Mouse (Mus musculus) adrenal gland, postnatal 25 days (tissue): ENCODE results near the gene Mia. TPM values are rescaled to one million over a fixed set of nuclear protein-coding genes. Genes with fewer than 3 reads are reported as not detected.
A peak's percentile ranks its signal among the peaks of the same experiment; 100 is the strongest.

Experiments
- DNase-seq: peaks from one replicate; pipeline ENCODE4 v3.0.0; 2021; ENCODE audit warnings: mixed read lengths
- total RNA-seq: library from RNA; stranded (reverse); gene quantifications from 2 replicates; pipeline ENCODE4 v1.2.3, GENCODE M21; 2021

Gene Mia
- total RNA-seq, 1 experiment from 2014 or later = not detected

DNA sequence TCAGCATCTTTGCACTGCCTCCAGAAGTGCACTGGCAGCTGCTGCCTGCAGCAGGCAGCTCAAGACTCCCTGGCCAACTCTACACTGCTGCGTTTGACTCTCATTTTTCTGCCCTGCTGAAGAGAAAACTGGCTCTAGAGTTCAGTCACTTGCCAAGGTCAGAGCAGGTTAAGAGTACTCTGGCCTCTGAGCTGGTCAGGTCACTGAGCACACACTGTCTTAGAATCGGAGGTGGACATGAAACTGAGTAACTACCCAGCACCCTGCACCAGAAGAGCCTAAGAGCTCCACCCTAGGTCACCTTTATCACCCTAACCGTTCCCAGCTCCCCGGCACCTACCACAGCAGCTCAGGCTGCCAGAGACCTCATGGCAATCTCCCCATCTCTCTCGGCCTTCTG is 5.0 kb upstream of the Mia start:
- no peak for DNase-seq

DNA sequence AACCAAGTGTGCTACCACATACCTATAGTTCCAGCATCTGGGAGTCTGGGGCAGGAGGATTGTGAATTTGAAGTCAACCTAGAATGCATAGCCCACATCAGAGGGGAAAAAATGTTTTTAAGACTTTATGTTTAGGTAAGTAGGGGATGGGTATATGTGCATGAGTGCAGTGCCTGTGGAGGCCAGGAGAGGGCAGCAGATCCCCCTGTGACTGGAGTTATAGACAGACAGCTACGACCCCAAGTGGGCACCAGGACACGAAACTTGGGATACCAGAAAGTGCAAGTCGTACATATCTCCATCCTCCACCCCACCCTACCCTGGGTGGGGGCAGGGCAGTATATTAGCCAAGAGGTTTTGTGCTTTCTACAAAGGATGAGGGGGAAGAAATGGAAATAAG is 4.0 kb upstream of the Mia start:
- peak; percentile 48 for DNase-seq

DNA sequence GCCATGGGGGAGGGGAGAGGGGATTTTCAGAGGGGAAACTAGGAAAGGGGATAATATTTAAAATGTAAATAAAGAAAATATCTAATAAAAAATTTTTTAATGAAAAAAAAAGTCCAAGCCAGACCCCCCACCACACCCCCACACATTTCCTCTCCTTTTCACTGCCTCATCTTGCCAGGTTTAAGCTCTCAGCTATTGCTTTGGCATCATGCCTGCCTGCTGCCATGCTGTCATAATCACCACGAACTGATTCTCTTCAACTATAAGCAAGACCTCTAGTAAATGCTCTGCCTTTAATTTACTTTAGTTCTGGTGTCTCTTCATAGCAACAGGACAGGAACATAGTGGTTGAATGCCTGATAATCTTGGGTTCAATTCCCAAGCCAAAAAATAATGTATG is 1.5 kb upstream of the Mia start:
- no peak for DNase-seq

DNA sequence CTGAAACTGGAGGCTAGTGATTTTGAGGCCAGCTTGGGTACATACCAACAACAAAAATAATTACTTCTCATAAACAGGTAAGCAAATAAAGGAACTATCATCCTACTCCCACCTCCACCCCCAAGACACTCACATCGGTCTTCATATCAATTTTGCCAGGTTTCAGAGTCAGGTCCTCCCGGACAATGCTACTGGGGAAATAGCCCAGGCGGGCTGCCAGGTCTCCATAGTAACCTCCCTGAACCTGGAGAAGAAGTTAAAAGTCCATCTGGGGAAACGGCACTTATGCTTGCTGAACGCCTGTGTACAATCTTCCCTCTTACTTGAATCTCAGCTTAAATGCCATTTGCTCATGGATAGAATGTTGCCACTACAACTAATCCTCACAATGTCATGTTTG is 921 bp downstream of the Mia start:
- DNase-seq = peak; percentile 64

DNA sequence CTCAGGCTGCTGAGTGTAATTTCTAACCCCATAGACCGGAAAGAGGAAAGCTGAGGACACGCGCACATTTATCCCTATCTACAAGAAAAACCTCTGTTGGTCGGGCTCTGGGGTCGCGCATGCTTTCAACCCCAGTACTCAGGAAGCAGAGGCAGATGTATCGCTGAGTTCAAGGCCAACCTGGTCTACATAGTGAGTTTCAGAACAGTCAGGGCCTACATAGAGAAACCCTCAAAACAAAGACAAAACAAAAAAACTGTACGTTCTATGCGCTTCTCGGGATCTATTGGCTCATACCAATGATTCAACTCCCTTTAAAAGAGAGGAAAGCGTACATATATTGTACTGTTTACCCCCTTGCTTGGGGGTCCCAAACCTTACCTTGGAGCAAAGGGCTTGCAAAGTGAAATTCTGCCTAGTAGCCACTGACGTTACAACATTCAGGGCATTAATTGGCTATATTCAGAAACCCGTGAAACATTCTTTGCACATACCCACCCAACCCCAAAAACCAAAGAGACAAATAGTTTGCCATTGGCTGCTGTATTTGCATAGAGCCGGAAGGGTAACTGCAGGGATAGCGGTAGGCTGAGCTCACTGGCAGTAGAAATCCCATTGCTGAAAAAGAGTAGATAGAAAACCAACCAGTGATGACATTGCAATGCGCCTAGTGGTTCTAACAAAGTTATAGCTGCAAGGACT is 1.6 kb downstream of the Mia start:
- DNase-seq = no peak

DNA sequence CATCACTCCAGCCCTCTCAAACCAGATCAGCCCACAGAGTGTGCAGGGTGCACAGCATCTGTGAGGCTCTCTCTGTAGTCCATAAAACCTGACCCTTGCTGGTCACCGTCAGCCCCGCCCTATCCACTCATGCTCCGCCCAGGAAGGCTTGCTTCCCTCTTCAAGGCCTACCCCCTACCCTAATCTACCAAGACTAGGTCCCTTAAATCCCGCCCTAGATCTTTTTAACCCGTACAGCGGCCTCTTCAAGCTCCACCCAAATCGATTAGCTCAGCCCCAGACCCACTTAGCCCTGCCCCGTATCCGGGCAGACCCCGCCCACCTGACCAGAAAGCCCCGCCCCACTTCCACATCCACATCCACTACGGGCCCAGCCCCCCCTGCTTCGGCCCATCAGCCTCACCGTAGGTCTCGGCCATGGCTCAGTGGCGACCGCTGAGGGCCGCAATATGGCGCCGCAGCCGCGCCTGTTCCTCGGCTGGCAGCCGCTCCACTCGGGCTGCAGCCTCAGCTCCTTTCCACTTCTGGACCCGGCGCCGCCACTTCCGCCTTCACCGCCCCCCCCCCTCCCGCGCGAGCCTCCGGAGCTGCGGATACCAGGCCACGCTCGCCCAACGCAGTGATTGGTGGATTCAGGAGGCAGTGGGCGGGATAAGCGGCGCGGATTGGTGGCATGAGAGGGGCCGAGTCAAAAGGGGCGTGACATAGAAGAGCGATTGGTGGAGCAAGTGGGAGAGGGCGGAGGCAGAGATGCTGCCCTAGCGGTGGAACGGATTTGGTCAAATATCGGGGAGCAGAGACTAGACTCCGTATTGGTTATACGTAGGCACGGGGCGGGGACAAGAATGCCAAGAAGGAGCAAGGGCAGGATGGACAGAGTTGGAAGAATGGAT is 2.4 kb downstream of the Mia start, which contains the start of gene Rab4b:
Rab4b (minus strand) TSS at position 573 of the 893 bp plus-strand sequence.
- peak; percentile 98 for DNase-seq

DNA sequence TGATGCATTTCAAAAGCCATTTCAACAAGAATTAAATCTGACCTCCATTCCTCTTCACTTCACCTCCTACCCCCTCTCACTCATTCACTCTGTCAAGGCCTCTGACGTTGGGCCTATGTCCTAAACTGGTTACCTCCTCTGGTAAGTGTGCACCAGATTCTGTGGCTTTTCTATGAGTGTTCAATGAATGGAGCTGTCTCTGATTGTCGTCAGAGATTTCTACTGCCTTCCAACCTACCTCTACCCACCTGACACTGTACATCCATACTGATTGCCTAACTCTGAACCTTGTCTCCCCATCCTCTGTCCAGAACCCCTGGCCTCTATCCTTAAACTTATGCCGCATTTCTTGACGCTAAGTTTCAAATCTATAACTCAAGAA is 3.0 kb downstream of the Mia start:
- no peak for DNase-seq

DNA sequence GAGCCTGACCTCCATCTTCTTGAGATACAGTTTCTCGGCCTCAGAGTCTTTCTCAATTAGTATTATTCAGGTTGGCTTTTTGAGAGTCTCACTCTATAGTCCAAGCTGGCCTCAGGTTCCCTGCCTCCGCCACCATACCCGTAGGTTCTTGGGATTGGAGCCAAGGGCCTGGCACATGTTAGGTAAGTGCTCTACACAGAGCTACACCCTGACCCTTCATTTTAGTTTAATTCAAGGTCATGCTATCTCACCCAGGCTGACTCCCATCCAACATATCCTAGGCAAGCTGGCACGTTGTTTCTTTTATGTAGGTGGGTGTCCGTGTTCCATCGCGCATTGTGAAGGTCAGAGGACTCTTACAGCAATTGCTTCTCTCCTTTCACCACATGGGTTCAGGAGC is 6.1 kb downstream of the Mia start:
- DNase-seq = no peak

DNA sequence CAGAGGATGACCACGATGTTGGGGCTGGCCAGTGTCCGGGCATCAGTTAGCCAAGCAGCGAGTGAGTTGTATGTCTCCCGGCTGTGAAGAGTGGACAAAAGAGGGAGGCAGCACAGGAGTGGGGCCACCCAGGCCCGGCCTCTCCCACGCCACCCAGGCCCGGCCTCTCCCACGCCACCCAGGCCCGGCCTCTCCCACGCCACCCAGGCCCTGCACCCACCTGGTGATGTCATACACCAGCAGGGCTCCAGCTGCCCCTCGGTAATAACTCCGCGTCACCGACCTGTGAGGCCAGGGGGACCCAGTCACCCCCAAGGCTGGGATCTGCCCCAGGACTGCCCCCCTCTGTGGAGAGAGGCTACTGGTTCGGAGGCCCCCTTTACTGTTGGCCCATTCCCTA is 6.5 kb downstream of the Mia start:
- no peak for DNase-seq

DNA sequence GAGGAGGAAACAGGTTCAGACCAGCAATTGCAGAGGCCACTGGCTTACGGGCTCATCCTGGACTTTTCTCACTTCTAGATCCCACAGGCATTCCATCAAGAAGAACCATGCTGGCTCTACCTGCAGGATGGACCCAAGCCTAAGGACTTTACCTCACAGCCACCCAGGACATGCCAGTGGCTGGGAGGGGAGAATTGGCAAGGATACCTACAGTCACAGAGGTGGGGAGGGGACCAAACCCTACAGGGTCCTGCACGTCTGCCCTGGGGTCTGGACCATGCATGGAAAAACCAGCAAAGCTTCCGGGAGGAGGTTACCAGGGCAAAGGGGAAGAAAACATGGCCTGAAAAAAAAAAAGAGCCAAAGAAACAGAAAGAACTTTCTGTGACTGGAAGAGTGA is 10.0 kb downstream of the Mia start:
- DNase-seq = no peak

DNA sequence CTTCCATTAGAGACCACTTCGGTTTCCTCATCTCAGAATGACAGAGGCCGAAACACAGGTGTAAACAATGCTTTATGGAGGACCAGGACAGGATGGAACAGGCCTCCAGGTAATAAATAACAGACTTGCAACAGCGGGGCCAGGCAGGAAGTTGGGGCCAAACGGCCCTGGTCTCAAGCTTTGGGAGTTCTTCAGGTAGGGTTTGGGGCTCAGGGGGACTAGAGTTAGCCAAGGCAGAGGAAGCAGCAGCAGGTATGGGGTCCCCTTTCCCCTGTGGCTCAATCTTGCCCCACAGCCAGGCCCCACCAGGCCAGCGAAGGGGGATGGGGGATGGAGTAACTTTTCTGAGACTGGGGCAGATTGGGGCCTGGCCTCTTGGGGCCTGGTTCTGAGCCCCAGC is 12.6 kb downstream of the Mia start:
- no peak for DNase-seq

DNA sequence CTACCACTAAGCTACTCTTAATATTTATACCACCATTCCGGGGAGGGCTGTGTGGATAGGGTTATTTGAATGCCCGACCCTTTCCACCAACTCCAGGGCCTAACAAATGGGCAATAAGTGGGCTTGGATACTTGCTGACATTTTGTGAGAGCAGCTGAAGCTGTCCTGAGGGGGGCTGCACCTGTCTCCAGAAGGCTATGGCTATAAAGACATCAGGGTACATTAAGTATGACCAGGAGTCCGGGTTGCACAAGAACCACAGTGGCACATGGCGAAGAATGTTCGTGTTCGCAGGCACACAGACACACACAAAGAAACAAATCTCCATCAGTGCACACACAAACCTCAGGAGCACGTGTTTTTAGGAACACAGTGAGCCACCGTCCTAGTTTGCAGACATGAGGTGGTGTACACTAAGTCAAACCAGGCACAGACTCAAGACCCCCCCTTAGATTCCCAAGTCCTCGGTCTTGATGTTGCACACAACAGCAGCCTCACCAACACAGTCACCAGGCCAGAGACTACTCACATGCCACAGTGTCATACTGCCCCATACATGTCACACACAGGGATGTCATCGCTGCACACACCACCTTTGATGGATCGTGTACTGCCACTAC is 13.4 kb downstream of the Mia start:
- no peak for DNase-seq

DNA sequence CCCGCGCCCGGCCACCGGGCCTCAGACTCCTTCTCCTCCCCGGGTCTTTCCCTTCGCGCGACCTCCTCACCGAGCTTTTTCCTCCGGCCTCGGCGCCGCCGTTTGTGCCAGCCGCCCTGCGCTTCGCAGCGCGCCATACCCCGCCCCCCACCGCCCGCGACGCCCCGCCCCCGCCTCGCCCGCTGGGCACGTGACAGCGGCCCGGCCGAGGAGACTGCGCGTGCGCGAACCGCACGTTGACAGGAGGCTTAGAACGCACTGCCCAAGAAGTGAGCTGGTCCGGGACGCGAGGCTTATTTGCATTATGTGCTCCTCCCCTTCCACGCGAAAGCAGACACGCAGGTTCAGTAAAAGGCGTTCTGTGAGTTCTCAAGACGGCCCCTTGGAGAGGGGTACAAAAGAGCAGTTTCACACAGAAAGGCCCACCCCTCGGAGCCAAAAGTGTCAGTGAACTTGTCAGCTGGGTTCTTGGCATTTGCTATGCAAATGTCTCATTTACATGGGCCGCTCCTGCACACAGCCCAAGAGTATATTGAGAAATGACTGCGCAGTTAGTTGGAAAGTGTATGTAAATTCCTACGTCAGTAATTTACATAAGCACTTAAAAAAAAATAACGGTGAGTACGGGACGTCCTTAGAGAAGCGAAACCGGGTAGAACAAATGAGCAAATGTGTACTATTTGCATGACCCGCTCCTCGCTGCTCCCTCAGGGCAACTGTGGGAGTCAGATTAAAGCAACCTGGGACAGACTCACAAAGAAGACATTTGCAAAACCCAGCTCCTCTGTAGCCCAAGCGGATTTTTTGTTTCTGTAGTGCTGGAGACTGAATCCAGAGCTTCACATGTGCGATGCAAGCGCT is 14.1 kb downstream of the Mia start, which contains the start of gene Egln2:
Egln2 (minus strand) TSS at position 189 of the 861 bp plus-strand sequence.
- DNase-seq = peak; percentile 98

DNA sequence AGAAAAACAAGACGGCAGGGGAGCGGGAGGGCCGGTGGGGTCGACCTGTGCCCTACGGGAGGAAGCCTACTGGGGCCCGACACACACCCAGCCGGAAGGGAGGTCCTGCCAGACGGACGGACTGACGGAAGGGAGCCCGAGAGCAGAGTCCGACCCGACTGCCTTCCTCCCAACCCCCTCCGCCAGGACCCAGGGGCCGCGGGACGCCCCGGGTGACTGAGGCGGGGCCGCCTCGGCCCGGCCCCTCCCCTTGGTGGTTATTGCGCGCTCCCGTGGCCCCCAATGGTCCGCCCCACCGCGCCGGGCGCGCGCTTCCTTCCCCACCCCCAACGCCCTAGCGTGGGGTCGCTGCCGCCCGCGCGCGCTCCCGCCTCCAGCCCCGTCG is 14.7 kb downstream of the Mia start:
- DNase-seq = peak; percentile 94

DNA sequence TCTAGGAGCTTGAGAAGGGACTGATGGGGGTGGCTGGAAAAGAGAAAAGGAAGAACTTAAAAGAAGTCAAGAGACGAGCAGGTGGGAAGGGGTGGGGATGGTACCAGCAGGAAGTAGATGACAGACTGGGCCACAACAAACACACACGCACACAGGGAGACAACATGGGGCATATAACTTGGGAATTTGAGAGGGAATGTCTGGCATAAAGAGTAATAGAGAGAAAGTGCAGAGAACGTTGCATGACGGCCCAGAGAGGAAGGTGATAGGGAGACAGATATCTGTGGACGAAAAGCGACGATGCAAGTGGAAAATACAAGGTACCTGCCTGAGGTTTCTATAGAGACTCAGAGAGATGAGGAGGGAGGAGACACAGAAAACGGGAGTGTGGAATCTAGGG is 15.3 kb downstream of the Mia start:
- no peak for DNase-seq

DNA sequence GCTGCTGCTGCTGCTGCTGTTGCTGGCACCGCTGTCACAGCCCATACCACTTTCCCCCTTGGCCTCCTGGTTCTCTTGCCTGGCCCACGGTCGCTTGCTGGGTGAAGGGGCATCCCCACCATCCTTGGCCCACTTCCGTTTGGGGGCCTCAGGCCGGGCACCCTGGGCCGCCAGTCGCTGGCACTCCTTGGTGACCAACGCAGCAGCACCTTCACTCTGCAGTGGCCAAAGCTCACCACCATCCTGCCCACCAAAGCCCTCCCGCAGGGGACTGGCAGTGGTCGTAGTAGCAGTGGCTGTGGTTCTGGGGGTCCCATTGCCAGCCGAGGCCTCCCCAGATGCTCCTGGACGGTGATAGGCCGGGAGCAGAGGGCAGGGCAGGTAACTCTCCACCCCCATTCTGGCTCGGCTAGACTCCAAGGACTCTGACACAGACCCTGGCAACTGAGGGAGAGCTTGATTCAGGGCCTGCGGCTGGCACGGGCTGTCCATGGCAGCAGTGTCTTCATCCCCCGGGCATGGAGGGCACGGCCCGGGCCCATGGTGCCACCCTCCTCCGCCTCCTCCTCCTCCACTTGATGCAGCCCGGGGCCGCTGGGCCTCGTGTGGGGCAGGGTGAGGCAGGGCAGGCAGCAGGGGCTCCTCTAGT is 15.8 kb downstream of the Mia start:
- DNase-seq = peak; percentile 82

DNA sequence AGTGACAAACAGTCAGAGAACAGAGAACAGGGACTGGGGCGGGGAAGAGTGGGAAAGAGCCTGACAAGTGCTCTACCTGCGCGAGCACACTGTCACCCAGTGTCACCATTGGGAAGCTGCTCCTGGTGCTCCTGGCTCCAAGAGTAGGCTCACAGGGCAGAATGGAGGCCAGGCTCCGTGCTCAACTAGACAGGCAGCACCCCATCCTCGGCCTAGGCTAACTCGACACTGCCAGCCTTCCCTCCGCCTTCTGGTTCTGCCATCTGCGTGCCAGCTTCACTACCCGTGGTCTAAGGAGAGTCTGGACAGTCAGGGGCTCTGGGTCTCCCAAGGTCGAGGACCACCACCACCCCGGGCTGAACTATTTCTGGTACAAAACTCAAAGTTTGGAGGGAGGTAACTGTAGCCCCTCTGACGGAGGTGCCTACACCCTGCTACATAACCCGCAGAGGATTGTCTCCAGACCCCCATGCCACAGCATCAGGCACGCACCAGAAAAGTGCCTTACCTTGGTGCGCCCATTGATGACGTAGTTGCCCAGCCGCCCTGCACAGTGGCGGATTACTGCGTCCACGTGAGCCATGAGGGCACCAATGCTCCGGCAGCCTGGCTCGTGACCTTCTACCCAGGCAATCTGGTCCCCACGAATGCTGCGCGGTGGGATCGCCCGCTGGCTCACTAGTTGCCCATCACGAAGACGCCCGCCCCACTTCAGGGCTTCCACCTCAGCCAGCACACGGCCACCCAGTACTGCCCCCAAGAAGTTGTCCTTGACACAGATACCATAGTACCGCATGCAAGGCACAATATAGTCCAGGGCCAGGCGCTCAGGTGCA is 16.6 kb downstream of the Mia start:
- DNase-seq = peak; percentile 56

DNA sequence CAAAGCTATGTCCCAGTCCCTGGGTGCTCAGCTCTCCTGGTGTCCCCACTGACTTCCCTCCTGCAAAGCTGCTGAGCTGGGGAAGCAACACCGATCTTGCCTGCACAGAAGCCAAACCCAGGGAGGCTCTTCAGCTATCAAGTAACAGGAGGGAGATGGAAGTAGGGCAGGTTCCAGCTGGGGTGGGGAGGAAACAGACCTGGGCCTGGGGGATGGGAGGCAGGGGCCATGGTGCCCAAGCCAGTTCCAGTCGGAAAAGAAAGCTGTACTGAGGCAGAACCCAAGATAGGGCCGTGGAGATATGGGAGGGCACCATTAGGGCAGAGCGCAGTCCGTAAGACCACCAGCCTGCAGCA is 17.5 kb downstream of the Mia start:
- DNase-seq = no peak

DNA sequence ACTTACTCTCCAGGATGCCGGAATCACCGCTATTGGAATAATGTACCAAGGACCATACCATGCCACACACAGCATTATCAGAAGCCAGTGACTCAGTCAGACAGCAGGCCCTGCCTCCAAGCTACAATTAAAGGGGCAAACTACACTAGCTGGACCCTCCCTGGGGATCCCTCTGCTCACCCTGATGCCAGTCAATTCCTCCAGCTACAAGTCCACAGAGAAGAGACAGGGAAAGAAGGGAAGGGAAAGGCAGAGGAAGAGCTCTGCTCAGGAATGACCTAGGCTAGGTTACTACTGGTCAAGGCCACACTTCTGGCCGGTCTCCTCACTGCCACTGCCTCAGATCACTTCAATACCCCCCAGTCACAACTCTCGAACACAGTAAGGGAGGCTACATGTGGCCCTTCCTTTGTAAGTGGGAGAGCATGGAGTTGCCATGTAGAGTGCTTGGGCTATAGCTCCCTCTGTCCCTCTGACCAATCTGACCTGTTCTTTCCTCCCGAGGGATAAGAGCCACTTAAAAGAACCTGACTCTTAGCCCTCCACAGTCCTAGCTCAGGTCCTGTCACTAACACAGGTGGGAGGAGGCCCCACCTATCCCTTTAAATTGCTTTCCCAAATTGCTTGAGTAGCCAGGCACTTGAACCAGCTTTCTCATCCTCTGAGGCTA is 18.0 kb downstream of the Mia start:
- no peak for DNase-seq

DNA sequence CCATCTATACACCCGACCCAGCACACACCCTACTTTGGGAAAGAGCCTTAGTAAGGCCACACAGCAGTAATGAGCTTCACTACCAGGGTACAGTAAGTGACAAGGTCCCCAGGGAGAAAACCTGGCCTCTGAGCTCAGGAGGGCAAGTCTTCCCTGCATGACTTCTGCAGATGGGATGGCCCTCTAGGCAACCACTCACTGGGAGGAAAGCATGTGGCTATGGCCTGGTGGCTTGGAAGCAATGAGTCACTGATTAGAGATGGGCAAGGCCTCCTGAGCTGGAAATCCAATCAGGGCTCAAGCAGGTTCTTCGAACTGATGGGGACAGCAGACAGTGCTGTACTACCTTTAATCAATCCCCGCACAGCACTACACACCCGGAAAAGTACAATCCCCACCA is 19.2 kb downstream of the Mia start:
- DNase-seq = no peak
